Mouse (Mus musculus) cortical plate, adult 2 months (tissue): ENCODE measurements around the gene Dek.

Experiments used
- CTCF ChIP-seq: fragments of 200-500 bp; IDR thresholded peaks from 2 replicates; pipeline ENCODE4 v1.5.1; 2011; ENCODE audit warnings: mild to moderate bottlenecking, control low read depth, low read length; ENCODE audit not compliant: insufficient read depth; ENCODE audit errors: extremely low read depth
- POLR2A ChIP-seq: fragments of 200-500 bp; IDR thresholded peaks from 2 replicates; pipeline ENCODE4 v1.6.1; 2011; ENCODE audit warnings: mild to moderate bottlenecking, low read length, control low read depth; ENCODE audit not compliant: insufficient read depth; ENCODE audit errors: extremely low read depth

GRCm38 (mm10) chr13:47149993-47150392 lies 44.0 kb upstream of the Dek start:
- no peak for TF ChIP-seq CTCF
- no peak for TF ChIP-seq POLR2A
